Comparison of ENCODE assay signal across 8 mouse cellular contexts in the genomic region with DNA sequence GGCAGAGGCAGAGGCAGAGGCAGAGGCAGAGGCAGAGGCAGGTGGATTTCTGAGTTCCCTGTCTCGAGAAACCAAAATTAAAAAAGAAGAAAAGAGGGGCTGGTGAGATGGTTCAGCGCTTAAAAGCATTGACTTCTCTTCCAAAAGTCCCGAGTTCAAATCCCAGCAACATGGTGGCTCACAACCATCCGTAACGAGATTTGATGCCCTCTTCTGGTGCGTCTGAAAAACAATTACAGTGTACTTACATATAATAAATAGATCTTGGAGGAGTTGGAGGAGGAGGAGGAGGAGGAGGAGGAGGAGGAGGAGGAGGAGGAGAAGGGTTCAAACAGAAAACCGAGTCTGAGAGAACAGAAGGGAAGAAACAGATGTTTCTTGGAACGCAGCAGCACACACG. TPM values are rescaled to one million over a fixed set of nuclear protein-coding genes. Genes with fewer than 3 reads are reported as not detected.
DNase-seq lines count a peak whose midpoint lies in the region; ATAC-seq and TF ChIP-seq lines count a peak whose summit lies in the region.

No protein-coding gene starts in this region.

- H3K27me3 ChIP-seq in lung, embryonic 15.5 days: no peaks in the 10 kb centered on the region
- H3K27me3 ChIP-seq in intestine, postnatal 0 days (replicated peaks; ENCODE audit: control insufficient read depth, insufficient read depth, low read length): no peaks in the 10 kb centered on the region
- H3K27me3 ChIP-seq in neural tube, embryonic 14.5 days (ENCODE audit: control insufficient read depth, insufficient read depth, low read length): no peaks in the 10 kb centered on the region

- H3K4me3 ChIP-seq in lung, embryonic 15.5 days: peak overlapping the region; percentile 66
- peak overlapping the region; percentile 45 for H3K4me3 ChIP-seq in embryonic fibroblast, embryonic 13.5 days (ENCODE audit: insufficient read depth, low read length)
- H3K4me3 ChIP-seq in intestine, postnatal 0 days (ENCODE audit: low read depth, low read length): peak overlapping the region; percentile 52
- H3K4me3 ChIP-seq in neural tube, embryonic 14.5 days (ENCODE audit: low read depth, low read length): peak overlapping the region; percentile 54

- H3K4me1 ChIP-seq in lung, embryonic 15.5 days: peaks cover 11% of the 10 kb centered on the region; the same call in 1 of the 2 replicates
- H3K4me1 ChIP-seq in embryonic fibroblast, embryonic 13.5 days (ENCODE audit: control insufficient read depth, insufficient read depth, low read length): no peaks in the 10 kb centered on the region
- no peaks in the 10 kb centered on the region for H3K4me1 ChIP-seq in intestine, postnatal 0 days (replicated peaks; ENCODE audit: control insufficient read depth, insufficient read depth, low read length)
- 0 out of 2 replicates have a peak, but pooled peaks cover 5% of the 10 kb centered on the region for H3K4me1 ChIP-seq in neural tube, embryonic 14.5 days (ENCODE audit: control insufficient read depth, insufficient read depth, low read length)

- TF ChIP-seq POLR2A in embryonic fibroblast, embryonic 13.5 days (IDR thresholded peaks at IDR 0.05; ENCODE audit: low read depth, low read length): no peak

- peak overlapping the region; percentile 47 for H3K9ac ChIP-seq in lung, embryonic 15.5 days
- peak overlapping the region; percentile 37; the same call in 1 of the 2 replicates for H3K9ac ChIP-seq in intestine, postnatal 0 days (ENCODE audit: low read depth, low read length)
- H3K9ac ChIP-seq in neural tube, embryonic 14.5 days (replicated peaks; ENCODE audit: low read depth, low read length): peak overlapping the region; percentile 44

- peak overlapping the region; percentile 95 for H3K27ac ChIP-seq in lung, embryonic 15.5 days
- no peak overlapping the region for H3K27ac ChIP-seq in embryonic fibroblast, embryonic 13.5 days (ENCODE audit: insufficient read depth, low read length)
- 0 out of 2 replicates have a peak overlapping the region, but pooled peaks have one; percentile 24 for H3K27ac ChIP-seq in intestine, postnatal 0 days (ENCODE audit: low read depth, low read length)
- peak overlapping the region; percentile 77; the same call in 1 of the 2 replicates for H3K27ac ChIP-seq in neural tube, embryonic 14.5 days (ENCODE audit: low read depth, low read length)

- H3K9me3 ChIP-seq in lung, embryonic 15.5 days: no peaks in the 10 kb centered on the region
- no peaks in the 10 kb centered on the region for H3K9me3 ChIP-seq in intestine, postnatal 0 days (ENCODE audit: control insufficient read depth)
- H3K9me3 ChIP-seq in neural tube, embryonic 14.5 days (ENCODE audit: control insufficient read depth, low read length): no peaks in the 10 kb centered on the region

- H3K36me3 ChIP-seq in lung, embryonic 15.5 days: 0 out of 2 replicates have a peak, but pooled peaks cover under 1% of the 10 kb centered on the region
- H3K36me3 ChIP-seq in intestine, postnatal 0 days (ENCODE audit: control insufficient read depth, insufficient read depth): no peaks in the 10 kb centered on the region; the same call in 1 of the 2 replicates
- no peaks in the 10 kb centered on the region for H3K36me3 ChIP-seq in neural tube, embryonic 14.5 days (ENCODE audit: control insufficient read depth, insufficient read depth, low read length)

- 0 out of 2 replicates have a peak, but pooled peaks have one; percentile 1 for ATAC-seq in lung, embryonic 15.5 days (ENCODE audit: borderline replicate concordance, extremely low read depth, low FRiP score, low TSS enrichment)
- no peak; the same call in 1 of the 2 replicates for ATAC-seq in intestine, postnatal 0 days
- ATAC-seq in neural tube, embryonic 14.5 days (ENCODE audit: low read depth): peak; percentile 20; the same call in 1 of the 2 replicates

- TF ChIP-seq CTCF in embryonic fibroblast, embryonic 13.5 days (IDR thresholded peaks at IDR 0.05; ENCODE audit: borderline replicate concordance, insufficient read depth, low read length): no peak
- TF ChIP-seq CTCF in intestine, postnatal 0 days (IDR thresholded peaks at IDR 0.05; ENCODE audit: low read depth): no peak; the same call in 1 of the 2 replicates

- 37% methylated on average over 9 of the region's 9 CpGs for WGBS in lung, embryonic 15.5 days
- 34% methylated on average over 9 of the region's 9 CpGs for WGBS in intestine, postnatal 0 days
- 39% methylated on average over 9 of the region's 9 CpGs for WGBS in neural tube, embryonic 14.5 days

- peak overlapping the region; percentile 46 for H3K4me2 ChIP-seq in lung, embryonic 15.5 days
- peak overlapping the region; percentile 64 for H3K4me2 ChIP-seq in intestine, postnatal 0 days (replicated peaks; ENCODE audit: low read depth)
- H3K4me2 ChIP-seq in neural tube, embryonic 14.5 days (ENCODE audit: low read depth, low read length): peak overlapping the region; percentile 37

- no peak for DNase-seq in lung, postnatal 14 days
- DNase-seq in adrenal gland, adult 2 months: no peak
- DNase-seq in thymus, postnatal 0 days (ENCODE audit: low spot score): no peak
- DNase-seq in cerebellum, postnatal 14 days: no peak

RNA-seq across cellular contexts. Expression of a gene that starts 10.0 kb away (rescaled TPM):
- 165 and 170 TPM in 2 replicates for polyA plus RNA-seq in lung, embryonic 15.5 days (2015; fragmentation: Nextera tagmentation; extraction: Ambion mirVana)
- polyA plus RNA-seq in embryonic fibroblast, embryonic 13.5 days (2011; ENCODE audit: insufficient read length, low read depth, missing spikeins): 132 and 151 TPM in 2 replicates
- polyA plus RNA-seq in intestine, postnatal 0 days (2015; fragmentation: Nextera tagmentation; extraction: Ambion mirVana): 179 TPM in 2 replicates
- 134 and 147 TPM in 2 replicates for polyA plus RNA-seq in neural tube, embryonic 14.5 days (2014; fragmentation: Nextera tagmentation; extraction: Ambion mirVana)
- 100 to 1,000 TPM; 106 to 131 TPM for total RNA-seq in adrenal gland, adult 2 months (2021)
- polyA plus RNA-seq in adrenal gland, adult 2 months (2012; rRNA removed): 298 TPM in 2 replicates
- polyA plus RNA-seq in thymus, postnatal 0 days (2015; fragmentation: Nextera tagmentation; extraction: Ambion mirVana): 147 and 148 TPM in 2 replicates

RNA-seq across cellular contexts. Expression of a gene that starts 10.5 kb away (rescaled TPM):
- 0.54 and 0.59 TPM in 2 replicates for polyA plus RNA-seq in lung, embryonic 15.5 days (2015; fragmentation: Nextera tagmentation; extraction: Ambion mirVana)
- polyA plus RNA-seq in embryonic fibroblast, embryonic 13.5 days (2011; ENCODE audit: insufficient read length, low read depth, missing spikeins): not detected in 2 replicates
- polyA plus RNA-seq in intestine, postnatal 0 days (2015; fragmentation: Nextera tagmentation; extraction: Ambion mirVana): 0.20 and 0.25 TPM in 2 replicates
- 0.25 and 0.31 TPM in 2 replicates for polyA plus RNA-seq in neural tube, embryonic 14.5 days (2014; fragmentation: Nextera tagmentation; extraction: Ambion mirVana)
- total RNA-seq in adrenal gland, adult 2 months (2021): not detected
- not detected in 2 replicates for polyA plus RNA-seq in adrenal gland, adult 2 months (2012; rRNA removed)
- 0.43 and 0.44 TPM in 2 replicates for polyA plus RNA-seq in thymus, postnatal 0 days (2015; fragmentation: Nextera tagmentation; extraction: Ambion mirVana)

RNA-seq across cellular contexts. Expression of a gene that starts 25.1 kb away (rescaled TPM):
- polyA plus RNA-seq in lung, embryonic 15.5 days (2015; fragmentation: Nextera tagmentation; extraction: Ambion mirVana): 0.68 and 0.95 TPM in 2 replicates
- polyA plus RNA-seq in embryonic fibroblast, embryonic 13.5 days (2011; ENCODE audit: insufficient read length, low read depth, missing spikeins): 0.56 and 1.5 TPM in 2 replicates
- polyA plus RNA-seq in intestine, postnatal 0 days (2015; fragmentation: Nextera tagmentation; extraction: Ambion mirVana): 521 and 623 TPM in 2 replicates
- 1.1 and 1.4 TPM in 2 replicates for polyA plus RNA-seq in neural tube, embryonic 14.5 days (2014; fragmentation: Nextera tagmentation; extraction: Ambion mirVana)
- total RNA-seq in adrenal gland, adult 2 months (2021): 10 to 100 TPM in 1 of 2 experiments, under 1 TPM in 1; 0.86 to 22.0 TPM
- polyA plus RNA-seq in adrenal gland, adult 2 months (2012; rRNA removed): 1.3 and 2.6 TPM in 2 replicates
- polyA plus RNA-seq in thymus, postnatal 0 days (2015; fragmentation: Nextera tagmentation; extraction: Ambion mirVana): 0.18 and 0.54 TPM in 2 replicates

RNA-seq across cellular contexts. Expression of a gene that starts 32.2 kb away (rescaled TPM):
- 80.4 and 84.6 TPM in 2 replicates for polyA plus RNA-seq in lung, embryonic 15.5 days (2015; fragmentation: Nextera tagmentation; extraction: Ambion mirVana)
- polyA plus RNA-seq in embryonic fibroblast, embryonic 13.5 days (2011; ENCODE audit: insufficient read length, low read depth, missing spikeins): 43.2 and 47.1 TPM in 2 replicates
- 56.2 and 58.1 TPM in 2 replicates for polyA plus RNA-seq in intestine, postnatal 0 days (2015; fragmentation: Nextera tagmentation; extraction: Ambion mirVana)
- polyA plus RNA-seq in neural tube, embryonic 14.5 days (2014; fragmentation: Nextera tagmentation; extraction: Ambion mirVana): 61.0 and 77.4 TPM in 2 replicates
- total RNA-seq in adrenal gland, adult 2 months (2021): 10 to 100 TPM; 34.2 to 35.7 TPM
- polyA plus RNA-seq in adrenal gland, adult 2 months (2012; rRNA removed): 32.3 and 39.9 TPM in 2 replicates
- 100 and 102 TPM in 2 replicates for polyA plus RNA-seq in thymus, postnatal 0 days (2015; fragmentation: Nextera tagmentation; extraction: Ambion mirVana)

RNA-seq across cellular contexts. Expression of a gene that starts 38.0 kb away (rescaled TPM):
- polyA plus RNA-seq in lung, embryonic 15.5 days (2015; fragmentation: Nextera tagmentation; extraction: Ambion mirVana): 11.8 and 13.5 TPM in 2 replicates
- 5.8 and 6.0 TPM in 2 replicates for polyA plus RNA-seq in embryonic fibroblast, embryonic 13.5 days (2011; ENCODE audit: insufficient read length, low read depth, missing spikeins)
- polyA plus RNA-seq in intestine, postnatal 0 days (2015; fragmentation: Nextera tagmentation; extraction: Ambion mirVana): 3.1 and 3.6 TPM in 2 replicates
- polyA plus RNA-seq in neural tube, embryonic 14.5 days (2014; fragmentation: Nextera tagmentation; extraction: Ambion mirVana): 7.2 and 8.3 TPM in 2 replicates
- total RNA-seq in adrenal gland, adult 2 months (2021): 10 to 100 TPM; 11.7 to 17.3 TPM
- 9.4 and 10.3 TPM in 2 replicates for polyA plus RNA-seq in adrenal gland, adult 2 months (2012; rRNA removed)
- polyA plus RNA-seq in thymus, postnatal 0 days (2015; fragmentation: Nextera tagmentation; extraction: Ambion mirVana): 5.3 and 7.1 TPM in 2 replicates

Comparison
In these comparisons a context has a peak if more than half of its experiments do, and no peak if none do; other contexts are left out.
1. RNA of a gene that starts 25.1 kb away (polyA plus RNA-seq): 521 to 623 TPM in intestine, postnatal 0 days; 1.3 to 2.6 TPM in adrenal gland, adult 2 months, 1.1 to 1.4 TPM in neural tube, embryonic 14.5 days, 0.68 to 0.95 TPM in lung, embryonic 15.5 days, 0.56 to 1.5 TPM in embryonic fibroblast, embryonic 13.5 days and 0.18 to 0.54 TPM in thymus, postnatal 0 days; every median in the first group is over 100 times any median in the second.
2. Peak in every context shown above with its lines, with median percentiles within 50 percentile points of each other: H3K4me2 ChIP-seq, H3K4me3 ChIP-seq and H3K9ac ChIP-seq.